Mouse (Mus musculus) CH12.LX (cell line): ENCODE measurements around the gene Dtd1.

ENCODE experiments used
- CHD1 ChIP-seq: IDR thresholded peaks from 2 replicates; pipeline ENCODE4 v1.6.1; 2012; ENCODE audit warnings: low read depth, low read length, improper control_type of control experiment, inconsistent platforms
- CTCF ChIP-seq, 2 experiments: IDR thresholded peaks in 1 of 2; conservative IDR thresholded peaks in 1 of 2; 2 replicates each; pipeline ENCODE4 v1.5.1; 2011 to 2012; ENCODE audit warnings: low read depth in 2 of 2, low read length in 2 of 2, improper control_type of control experiment in 1 of 2, inconsistent platforms in 1 of 2, mild to moderate bottlenecking in 1 of 2, moderate library complexity in 1 of 2
- EP300 ChIP-seq: IDR thresholded peaks from 2 replicates; pipeline ENCODE4 v1.6.1; 2011; ENCODE audit warnings: low read length, improper control_type of control experiment
- MAFK ChIP-seq: IDR thresholded peaks from 2 replicates; pipeline ENCODE4 v1.6.1; 2011; ENCODE audit warnings: low read length, improper control_type of control experiment; ENCODE audit not compliant: insufficient replicate concordance
- MAX ChIP-seq: IDR thresholded peaks from 2 replicates; pipeline ENCODE4 v1.6.1; 2011; ENCODE audit warnings: low read length, improper control_type of control experiment

GRCm38 (mm10) chr2:144720407-144720959, 120.8 kb downstream of the Dtd1 start:
- TF ChIP-seq MAX (no peak), CTCF (conservative IDR thresholded peaks at IDR 0.05 in 1 of 2, IDR thresholded peaks at IDR 0.05 in 1 of 2; ENCODE audit: low read depth in 2 of 2, low read length in 2 of 2) (no peak), EP300 (no peak), CHD1 (no peak), MAFK (no peak)
